Mouse (Mus musculus) small intestine, adult 10 weeks (tissue): ENCODE data around the gene Sac3d1. TPM values are rescaled to one million over a fixed set of nuclear protein-coding genes. Genes with fewer than 3 reads are reported as not detected.

Experiments
- polyA plus RNA-seq: library from polyadenylated mRNA; stranded (reverse); fragments of 350-450 nt; fragmentation: Illumina TruSeq; extraction: RNeasy Lipid Tissue Mini Kit (QIAGEN cat#74804); gene quantifications from one replicate; pipeline ENCODE4 v1.2.3, GENCODE M21; 2014; ENCODE audit warnings: low replicate concordance

The Sac3d1 gene
- polyA plus RNA-seq: not detected

GRCm38 (mm10) chr19:6117986-6118676 is at the start of gene Sac3d1:
TSS of gene Sac3d1 (minus strand) at chr19:6118650.

GRCm38 (mm10) chr19:6141394-6141749 is 22.9 kb upstream of the Sac3d1 start, which contains the start of gene Arl2:
TSS of gene Arl2 (minus strand) at chr19:6141548.

DNA sequence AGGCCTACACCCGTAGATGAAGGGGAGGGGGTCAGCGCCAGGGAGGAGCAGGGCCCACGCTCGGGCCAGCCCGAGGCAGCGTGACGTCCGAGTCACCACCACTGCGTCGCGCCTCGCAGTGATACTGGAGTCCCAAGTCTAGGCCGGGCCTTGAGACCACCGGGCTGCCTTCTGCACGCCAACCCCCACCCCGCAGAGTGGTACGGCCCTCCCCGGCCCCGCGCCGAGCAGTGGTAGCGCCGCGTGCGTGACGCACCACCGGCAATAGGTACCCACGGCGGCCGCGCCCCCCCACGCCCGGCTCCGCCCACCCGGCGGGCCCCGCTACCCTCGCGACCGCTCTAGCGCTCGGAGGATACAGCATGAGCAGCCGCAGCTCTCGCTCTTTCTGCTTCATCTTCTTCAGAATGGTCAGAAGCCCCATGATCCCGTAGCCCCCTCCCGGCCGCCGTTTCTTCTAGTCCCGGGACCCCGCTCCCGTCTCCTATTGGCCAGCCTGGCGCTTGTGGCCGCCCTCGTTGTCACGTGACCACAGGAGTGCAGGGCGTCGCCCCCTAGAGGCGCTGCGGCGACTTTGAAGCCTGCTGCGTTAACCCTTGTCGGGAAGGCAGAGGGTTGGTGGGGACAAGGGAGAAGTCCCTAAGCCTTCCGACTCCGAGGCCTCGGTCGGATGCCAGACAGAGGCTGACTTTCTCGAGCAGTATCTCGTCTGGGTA is 22.4 kb upstream of the Sac3d1 start, which contains the start of gene Batf2:
Batf2 (plus strand) TSS at position 306 of the 716 bp plus-strand sequence.

DNA sequence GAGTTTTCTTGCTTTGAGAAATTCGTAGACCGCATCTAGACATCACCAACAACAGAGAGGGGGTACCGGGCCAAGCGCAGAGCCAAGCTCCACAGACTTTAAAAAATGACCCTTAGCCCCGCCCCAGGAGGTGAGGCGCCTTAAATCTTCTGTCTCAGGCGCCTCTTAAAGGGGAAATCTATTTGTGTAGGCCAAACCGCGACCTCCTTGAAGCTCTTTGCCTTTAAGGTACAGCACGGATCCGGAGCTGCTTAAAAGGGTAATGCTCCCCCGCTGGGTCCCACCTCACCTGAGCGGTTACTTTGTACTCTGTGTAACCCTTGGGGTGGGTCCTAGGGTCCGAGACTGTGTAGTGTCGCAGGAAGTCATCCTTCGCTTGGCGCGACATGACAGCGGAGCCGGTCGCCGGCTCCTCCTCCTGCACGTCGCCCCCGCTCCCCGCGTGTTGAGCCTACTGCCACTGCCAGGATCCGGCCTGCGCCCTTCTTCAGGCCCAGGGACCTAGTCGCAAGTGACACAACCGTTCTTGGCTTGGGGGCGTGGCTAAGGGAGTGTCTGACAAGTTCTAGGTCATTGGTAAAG is 9.4 kb upstream of the Sac3d1 start, which contains the start of gene Snx15:
Snx15 (minus strand) TSS at position 545 of the 582 bp plus-strand sequence.

DNA sequence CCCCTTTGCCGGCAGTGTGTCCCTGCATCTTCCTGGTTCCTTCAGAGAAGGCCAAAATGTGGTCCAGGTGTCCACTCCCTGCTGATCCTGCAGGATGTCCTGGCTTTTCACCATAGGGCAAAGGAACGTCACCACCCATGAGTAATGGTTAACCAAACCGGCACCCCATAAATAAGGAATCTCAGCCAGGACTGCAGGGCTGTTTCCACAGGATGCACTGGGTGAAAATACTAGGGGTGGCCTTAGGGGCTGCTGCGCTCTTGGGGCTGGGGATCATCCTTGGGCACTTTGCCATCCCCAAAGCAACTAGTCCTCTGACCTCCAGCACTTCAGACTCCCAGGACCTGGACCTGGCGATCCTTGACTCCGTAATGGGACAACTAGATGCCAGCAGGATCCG is 12.9 kb downstream of the Sac3d1 start, which contains the start of gene Naaladl1:
Naaladl1 (plus strand) TSS at position 197 of the 400 bp plus-strand sequence.

GRCm38 (mm10) chr19:6094119-6094518 is 24.3 kb downstream of the Sac3d1 start, which contains the start of gene AC131692.1:
TSS of gene AC131692.1 (plus strand) at chr19:6094419.

DNA sequence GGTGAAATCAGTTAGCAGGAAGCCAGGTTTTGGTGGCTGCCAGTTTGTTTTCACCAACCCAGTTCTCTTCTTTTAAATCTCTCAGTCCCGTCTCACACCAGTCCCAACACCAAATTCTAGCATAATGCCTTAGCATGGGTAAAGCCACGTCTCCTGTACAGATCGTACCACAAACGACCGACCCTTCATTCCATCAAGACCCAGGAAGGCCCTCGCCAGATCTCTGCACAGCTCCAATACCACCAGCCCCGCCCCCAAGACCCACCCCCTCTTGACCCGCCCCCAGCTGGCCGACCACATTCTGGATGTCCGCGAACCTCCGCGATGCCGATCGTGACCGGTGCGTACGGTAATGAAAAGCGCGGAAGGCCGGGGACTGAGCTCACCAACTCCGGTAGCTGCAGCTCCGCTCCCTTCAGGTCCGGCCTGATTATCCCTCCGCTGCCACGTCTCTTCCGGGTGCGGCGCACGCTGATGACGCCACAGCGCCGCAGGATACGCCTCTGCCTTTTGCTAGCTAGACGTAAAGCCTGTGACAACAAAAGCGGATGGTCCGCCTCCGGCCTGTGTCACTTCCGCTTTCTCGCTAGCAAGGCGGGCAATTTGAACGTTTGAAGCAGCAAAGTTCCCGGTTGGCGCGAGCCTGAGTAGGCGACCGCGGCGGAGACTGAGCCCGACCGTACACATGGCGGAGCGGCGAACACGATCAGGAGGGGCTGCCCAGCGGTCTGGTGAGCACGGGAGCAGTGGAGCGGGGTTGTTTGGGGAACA is 33.8 kb downstream of the Sac3d1 start, which contains the start of the genes Zfpl1 and Cdca5:
Zfpl1 (minus strand) TSS at position 479 of the 771 bp plus-strand sequence.
Cdca5 (plus strand) TSS at position 506 of the 771 bp plus-strand sequence.

DNA sequence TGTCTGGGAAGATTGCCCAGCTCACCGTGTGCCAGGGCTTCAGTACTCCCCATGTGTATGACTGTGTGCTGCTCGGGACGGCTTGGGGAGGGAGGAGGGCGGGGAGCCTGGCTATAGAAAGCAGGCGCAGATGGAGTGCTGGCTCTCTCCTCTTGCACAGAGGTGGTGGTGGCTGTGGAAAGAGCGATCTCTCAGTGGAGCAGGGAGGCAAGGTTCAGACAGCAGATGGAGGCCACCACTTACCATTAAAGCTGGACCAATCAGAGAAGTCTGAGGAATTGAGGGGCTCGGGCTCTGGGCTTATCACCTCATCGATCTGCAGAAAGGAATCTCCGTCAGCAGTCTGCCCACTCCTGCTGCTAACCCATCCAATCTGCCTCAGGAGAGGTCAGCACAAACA is 36.3 kb downstream of the Sac3d1 start, which contains the start of gene Gm28374:
Gm28374 (minus strand) TSS at position 101 of the 400 bp plus-strand sequence.

DNA sequence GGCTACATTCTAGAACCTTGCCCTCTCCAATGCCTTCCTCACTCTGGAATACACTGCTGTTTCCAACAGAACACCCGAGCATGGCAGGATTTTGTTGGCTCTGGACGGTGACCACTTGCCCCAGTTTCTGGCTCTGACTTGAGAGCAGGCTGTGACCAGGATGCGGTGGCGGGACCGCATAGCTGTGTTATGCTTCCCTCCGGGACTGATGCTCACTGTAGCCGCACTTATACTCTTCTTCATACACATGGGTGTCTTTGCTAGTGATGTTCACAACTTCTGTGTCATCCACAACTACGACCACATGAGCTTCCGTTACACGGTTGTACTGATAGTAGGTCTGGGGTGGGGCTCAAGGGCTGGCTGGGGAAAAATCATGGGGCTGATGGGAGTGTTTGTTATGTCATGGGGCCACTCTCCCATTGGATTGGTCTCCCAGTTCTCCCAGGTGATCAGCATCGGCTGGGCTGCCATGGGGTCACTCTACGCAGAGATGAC is 38.4 kb downstream of the Sac3d1 start, which contains the start of gene Tmem262:
Tmem262 (plus strand) TSS at position 51 of the 498 bp plus-strand sequence.

GRCm38 (mm10) chr19:6076564-6077393 is 41.7 kb downstream of the Sac3d1 start, which contains the start of gene Vps51:
TSS of gene Vps51 (minus strand) at chr19:6077231.

DNA sequence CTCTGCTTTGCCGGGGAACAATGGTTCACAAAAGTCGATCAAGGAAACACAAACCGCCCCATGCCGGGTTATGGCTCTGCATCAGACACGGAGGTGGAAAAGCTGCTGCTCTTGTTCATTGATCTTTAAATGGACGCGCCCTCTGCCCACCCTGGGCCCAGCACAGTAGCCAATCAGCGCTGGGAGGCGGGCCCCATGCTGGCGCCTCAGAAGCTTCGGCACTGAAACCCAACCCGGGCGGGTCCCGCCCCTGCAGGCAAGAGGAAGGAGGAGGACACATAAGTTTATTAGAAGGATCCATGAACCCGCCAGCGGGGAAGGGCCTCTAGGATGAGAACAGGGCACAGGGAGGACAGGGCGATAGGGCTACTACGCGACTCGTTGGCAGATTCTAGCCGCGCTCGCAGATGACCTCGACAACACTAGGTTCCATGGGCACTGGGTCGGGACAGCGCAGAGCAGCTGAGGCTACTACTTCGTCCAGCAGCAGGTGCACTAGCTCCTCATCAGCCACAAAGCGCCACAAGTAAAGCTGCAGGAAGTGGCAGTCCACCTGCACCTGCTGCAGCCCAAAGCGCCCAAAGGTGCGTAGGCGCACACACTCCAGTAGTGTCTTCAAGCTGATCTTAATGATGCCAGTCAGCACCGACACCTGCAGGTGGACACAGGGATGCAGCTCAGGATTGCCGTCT is 50.6 kb downstream of the Sac3d1 start, which contains the start of gene Tm7sf2:
Tm7sf2 (minus strand) TSS at position 650 of the 692 bp plus-strand sequence.

Other genes with a start within 250 kb of the Sac3d1 start
- gene Frmd8, start 243.4 kb downstream of the Sac3d1 start, polyA plus RNA-seq: 6.4 TPM
- gene Slc25a45, start 240.8 kb downstream of the Sac3d1 start, polyA plus RNA-seq: 29.7 TPM
- 0.97 TPM for gene Tigd3, start 224.5 kb downstream of the Sac3d1 start, polyA plus RNA-seq
- gene Dpf2, start 205.6 kb downstream of the Sac3d1 start, polyA plus RNA-seq: 8.6 TPM
- gene Cdc42ep2, start 193.8 kb downstream of the Sac3d1 start, polyA plus RNA-seq: 2.5 TPM
- 4.1 TPM for gene Pola2, start 154.4 kb downstream of the Sac3d1 start, polyA plus RNA-seq
- not detected for gene Slc22a20, start 132.5 kb downstream of the Sac3d1 start, polyA plus RNA-seq
- gene Capn1, start 102.8 kb downstream of the Sac3d1 start, polyA plus RNA-seq: 1.9 TPM
- 0.97 TPM for gene Syvn1, start 72.1 kb downstream of the Sac3d1 start, polyA plus RNA-seq
- gene Mrpl49, start 60.9 kb downstream of the Sac3d1 start, polyA plus RNA-seq: 21.3 TPM
- gene Fau, start 60.8 kb downstream of the Sac3d1 start, polyA plus RNA-seq: 4.9 TPM
- not detected for gene Znhit2, start 57.5 kb downstream of the Sac3d1 start, polyA plus RNA-seq
- 0.97 TPM for gene Tm7sf2, start 50.3 kb downstream of the Sac3d1 start, polyA plus RNA-seq
- gene Vps51, start 41.4 kb downstream of the Sac3d1 start, polyA plus RNA-seq: 9.3 TPM
- not detected for gene Tmem262, start 38.6 kb downstream of the Sac3d1 start, polyA plus RNA-seq
- not detected for gene Gm28374, start 36.4 kb downstream of the Sac3d1 start, polyA plus RNA-seq
- not detected for gene Zfpl1, start 33.7 kb downstream of the Sac3d1 start, polyA plus RNA-seq
- 2.1 TPM for gene Cdca5, start 33.7 kb downstream of the Sac3d1 start, polyA plus RNA-seq
- not detected for gene AC131692.1, start 24.2 kb downstream of the Sac3d1 start, polyA plus RNA-seq
- 3.8 TPM for gene Naaladl1, start 12.9 kb downstream of the Sac3d1 start, polyA plus RNA-seq
- 4.0 TPM for gene Snx15, start 9.7 kb upstream of the Sac3d1 start, polyA plus RNA-seq
- gene Batf2, start 22.3 kb upstream of the Sac3d1 start, polyA plus RNA-seq: 0.41 TPM
- gene Arl2, start 22.9 kb upstream of the Sac3d1 start, polyA plus RNA-seq: 1.0 TPM
- gene Majin, start 65.7 kb upstream of the Sac3d1 start, polyA plus RNA-seq: 0.37 TPM
- gene Gpha2, start 107.7 kb upstream of the Sac3d1 start, polyA plus RNA-seq: not detected
- 0.30 TPM for gene Ppp2r5b, start 117.2 kb upstream of the Sac3d1 start, polyA plus RNA-seq
- 0.07 TPM for gene Atg2a, start 123.0 kb upstream of the Sac3d1 start, polyA plus RNA-seq
- gene Ehd1, start 158.1 kb upstream of the Sac3d1 start, polyA plus RNA-seq: 22.8 TPM
- 4.0 TPM for gene Cdc42bpg, start 187.8 kb upstream of the Sac3d1 start, polyA plus RNA-seq
- 3.2 TPM for gene Men1, start 216.3 kb upstream of the Sac3d1 start, polyA plus RNA-seq
- gene Map4k2, start 222.5 kb upstream of the Sac3d1 start, polyA plus RNA-seq: 3.2 TPM
- gene Sf1, start 245.0 kb upstream of the Sac3d1 start, polyA plus RNA-seq: 86.9 TPM